Mouse (Mus musculus) kidney, adult 18-20 months (tissue): ENCODE measurements around the gene Pttg1ip.

Experiments
- DNase-seq: peaks from one replicate; pipeline ENCODE4 v3.0.0; 2021

The Pttg1ip gene

DNA sequence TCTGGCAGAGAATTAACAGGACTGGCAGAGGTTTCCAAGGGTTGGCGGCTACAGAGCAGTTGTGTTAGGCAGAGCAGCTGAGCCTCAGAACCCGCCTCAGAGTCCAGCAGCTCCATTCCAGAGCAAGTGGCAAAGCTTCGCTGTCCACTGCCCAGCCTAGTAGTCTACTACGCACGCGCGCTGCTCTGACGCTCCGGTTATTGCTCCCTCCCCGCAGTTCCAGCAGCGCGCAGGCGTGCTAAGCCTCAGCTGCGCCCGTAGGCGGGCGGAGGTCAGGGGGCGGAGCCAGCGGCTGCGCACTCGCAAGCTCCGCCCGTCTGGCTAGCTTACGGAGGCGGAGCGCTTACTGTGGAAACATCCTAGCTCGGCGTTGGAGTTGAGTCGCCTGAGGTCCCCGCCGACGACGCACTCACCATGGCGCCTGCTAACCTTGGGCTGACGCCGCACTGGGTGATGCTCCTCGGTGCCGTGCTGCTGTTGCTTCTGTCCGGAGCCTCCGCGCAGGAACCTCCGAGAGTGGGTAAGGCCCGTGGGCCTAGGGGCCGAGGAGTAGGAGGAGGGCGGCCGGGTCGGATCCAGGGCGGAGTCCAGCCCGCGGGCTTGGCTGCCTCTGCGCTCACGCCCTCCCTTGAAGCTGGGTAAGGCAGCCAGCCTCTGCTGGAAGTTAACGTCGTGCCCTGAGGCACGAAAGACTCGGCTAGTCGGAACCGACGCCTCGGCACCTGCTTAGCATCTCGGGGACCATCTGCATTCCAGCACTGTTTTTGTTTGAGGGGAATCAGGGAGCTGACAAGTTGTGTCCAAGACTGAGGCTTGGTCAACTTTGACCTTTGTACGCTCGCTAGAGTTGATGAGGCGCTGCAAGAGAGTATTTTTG lies at the start of gene Pttg1ip:
Pttg1ip (plus strand) TSS at position 313 of the 877 bp plus-strand sequence.
- peak; percentile 96 for DNase-seq

DNA sequence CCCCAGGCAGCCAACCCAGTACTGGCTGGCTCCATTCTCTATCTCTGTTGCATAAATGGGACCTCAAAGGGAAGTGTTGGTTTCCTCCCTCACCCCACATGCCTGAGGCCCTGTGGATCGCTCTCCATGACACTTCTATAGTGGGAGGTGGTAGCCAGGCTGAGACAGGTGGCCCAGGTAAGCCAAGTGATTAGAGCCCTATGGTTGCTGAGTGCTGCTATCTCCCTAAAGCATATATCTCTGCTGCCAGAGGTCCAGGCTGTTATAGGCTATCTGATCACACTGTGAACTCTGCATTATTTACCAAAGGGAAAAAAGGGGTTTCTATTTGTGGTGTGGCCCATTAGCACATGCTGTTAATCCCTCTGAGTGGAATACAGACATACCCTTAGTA lies 49.5 kb upstream of the Pttg1ip start:
- DNase-seq = no peak

DNA sequence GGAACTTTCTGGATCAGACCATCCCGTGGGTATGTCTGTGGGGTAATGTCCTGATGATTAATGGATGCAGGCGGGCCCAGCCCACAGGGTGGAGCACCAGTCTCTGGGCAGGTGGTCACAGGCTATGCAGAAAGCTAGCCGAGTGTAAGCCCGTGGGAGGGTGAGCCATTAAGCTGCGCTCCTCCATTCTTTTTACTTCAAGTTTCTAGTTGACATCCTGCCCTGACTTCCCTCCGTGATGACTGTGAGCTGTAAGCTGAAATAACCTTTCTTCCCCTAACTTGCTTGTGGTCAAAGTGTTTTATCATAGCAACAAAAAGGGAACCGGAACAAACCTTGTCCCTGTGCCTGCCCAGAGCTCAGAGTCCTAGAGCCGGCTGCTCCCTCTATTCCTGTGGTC lies 44.8 kb upstream of the Pttg1ip start:
- no peak for DNase-seq

DNA sequence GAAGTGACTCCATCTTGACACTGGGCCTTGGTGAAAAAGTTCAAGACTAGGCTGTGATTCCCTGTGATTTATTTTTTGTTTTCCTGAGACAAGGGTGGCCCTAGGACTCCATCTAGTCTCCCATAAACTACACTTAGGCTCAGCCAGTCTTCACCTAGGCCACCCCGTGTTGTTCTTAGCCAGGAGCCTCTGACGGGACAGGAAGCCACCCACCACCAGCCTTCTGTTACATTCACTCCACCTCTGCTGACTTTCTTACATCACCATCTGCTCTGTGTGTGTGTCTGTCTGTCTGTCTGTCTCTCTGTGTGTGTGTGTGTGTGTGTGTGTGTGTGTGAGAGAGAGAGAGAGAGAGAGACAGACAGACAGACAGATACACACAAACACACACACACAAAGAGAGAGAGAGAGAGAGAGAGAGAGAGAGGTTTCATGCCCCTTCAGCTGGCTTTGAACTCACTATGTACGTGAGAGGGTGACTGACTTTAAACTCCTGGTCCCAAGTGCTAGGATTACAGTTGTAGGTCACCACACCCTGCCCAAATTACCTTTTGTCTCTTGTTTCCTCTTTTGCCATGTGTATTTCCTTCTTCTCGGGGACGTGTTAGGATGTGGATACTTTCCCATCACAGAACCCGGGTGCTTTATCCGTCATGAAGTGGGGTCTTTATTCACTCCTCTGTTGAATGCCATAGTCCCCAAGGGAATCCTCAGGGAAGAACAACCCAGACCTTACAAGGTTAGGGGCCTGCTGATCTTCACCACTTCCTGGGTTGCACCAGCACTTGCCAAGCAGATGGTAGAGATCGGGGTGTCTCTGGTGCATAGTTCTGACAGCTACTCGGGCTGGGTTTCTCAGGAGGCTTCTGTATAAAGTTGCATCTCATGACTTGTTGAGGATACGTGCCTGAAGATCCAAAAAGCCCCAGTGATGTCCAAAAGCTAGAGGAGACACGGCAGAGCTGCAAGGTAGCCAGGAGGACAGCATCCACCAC lies 44.0 kb upstream of the Pttg1ip start:
- DNase-seq = no peak

DNA sequence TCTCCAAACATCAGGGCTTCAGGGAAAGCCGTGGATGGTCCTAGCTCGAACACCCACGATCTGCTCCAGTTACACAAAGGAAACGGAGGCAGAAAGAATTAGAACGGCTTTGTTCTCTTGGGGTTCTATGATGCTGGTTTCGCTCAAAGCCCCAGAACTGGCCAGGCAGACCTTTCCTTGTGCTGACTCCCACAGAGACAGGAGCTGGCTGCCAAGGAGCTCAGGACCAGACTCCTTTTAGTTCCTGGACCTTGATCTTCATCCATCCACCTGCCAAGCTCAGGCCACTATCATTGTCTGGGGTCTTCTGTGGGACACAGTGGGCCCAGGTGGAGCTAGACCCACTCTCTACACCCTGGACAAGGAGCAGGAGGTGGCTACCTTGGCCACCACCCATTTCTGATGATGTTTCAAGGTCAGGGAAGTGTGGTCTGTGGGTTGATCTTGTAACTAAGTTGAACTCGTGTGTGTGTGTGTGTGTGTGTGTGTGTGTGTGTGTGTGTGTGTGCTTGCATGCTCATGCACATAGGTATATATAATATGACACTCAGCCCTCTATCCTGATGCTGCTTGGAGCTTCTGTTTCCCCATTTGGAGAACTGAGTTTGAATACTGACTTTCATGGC lies 42.1 kb upstream of the Pttg1ip start:
- no peak for DNase-seq

DNA sequence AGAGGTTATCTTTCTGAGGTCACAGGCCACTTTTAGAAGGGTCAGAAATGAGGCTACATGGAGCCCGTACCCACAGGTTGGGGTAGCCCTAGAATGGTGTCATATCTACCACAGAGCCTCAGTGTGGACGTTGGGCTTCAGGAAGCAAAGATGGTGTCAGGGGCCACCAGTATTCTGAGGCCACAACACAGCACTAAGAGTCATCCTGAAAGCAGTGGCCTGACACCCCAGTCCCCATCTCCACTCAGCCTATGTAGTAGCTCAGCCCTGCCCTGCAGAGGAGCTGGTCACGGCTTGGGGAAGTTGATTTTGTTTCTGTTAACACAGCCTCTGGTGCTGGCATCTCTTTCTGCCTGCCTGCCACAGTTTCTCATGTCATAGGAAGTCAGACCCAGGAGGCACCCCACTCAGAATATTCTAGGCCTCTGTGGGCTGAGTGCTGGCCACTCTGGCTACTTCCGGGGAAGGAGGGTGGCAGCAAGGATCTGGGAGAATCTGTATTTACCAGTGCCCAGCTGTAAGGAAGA lies 40.9 kb upstream of the Pttg1ip start:
- no peak for DNase-seq

DNA sequence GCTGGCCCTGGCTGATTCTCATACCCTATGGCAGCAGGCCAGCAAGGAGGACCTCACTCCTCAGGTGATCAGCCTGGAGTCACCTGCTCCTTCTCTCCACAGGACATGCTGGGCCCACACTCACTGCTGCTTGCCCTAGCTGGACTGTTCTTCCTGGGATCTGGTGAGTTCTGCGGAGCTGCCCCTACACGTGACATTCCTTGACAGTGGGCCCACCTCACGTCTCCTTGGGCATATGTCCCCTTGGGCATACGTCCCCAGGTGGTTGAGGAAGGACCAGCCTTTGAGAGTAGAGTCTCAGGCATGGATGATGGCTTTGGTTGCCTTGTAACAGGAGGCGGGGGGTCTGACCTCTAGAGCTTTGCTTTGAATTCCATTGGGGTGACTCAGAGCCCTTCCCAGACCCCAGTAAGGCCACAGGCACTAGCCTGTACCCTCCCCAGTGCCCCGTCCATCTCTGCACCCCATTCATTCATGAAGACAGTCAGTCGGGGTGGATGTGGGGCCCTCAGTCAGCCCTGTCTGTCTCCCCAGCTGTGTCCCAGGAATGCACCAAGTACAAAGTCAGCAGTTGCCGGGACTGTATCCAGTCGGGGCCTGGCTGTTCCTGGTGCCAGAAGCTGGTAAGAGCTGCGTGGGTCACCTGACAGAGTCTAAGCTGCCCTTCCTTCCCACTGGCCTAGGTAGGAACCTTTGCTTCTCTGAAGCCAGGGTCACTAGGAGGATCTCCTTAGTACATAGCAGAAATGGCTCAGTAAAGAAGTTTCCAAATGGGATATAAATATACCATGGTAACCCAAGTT lies 39.5 kb upstream of the Pttg1ip start:
- DNase-seq = peak; percentile 19

DNA sequence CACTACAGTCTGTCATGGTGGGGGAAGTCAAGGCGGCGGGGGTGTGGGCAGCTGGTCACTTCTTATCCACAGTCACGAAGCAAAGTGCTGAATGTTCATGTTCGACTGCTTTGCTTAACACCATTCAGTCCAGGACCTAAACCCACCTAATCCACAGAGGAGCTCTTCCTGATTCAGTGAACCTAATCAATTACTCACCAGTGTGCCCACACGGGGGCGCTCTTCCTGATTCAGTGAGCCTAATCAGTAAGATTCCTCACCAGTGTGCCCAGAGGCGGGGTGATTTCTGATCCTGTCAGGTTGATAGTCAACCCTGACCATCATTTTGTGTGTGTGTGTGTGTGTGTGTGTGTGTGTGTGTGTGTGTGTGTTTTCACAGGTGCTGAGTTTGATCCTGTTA lies 38.3 kb upstream of the Pttg1ip start:
- peak; percentile 53 for DNase-seq

DNA sequence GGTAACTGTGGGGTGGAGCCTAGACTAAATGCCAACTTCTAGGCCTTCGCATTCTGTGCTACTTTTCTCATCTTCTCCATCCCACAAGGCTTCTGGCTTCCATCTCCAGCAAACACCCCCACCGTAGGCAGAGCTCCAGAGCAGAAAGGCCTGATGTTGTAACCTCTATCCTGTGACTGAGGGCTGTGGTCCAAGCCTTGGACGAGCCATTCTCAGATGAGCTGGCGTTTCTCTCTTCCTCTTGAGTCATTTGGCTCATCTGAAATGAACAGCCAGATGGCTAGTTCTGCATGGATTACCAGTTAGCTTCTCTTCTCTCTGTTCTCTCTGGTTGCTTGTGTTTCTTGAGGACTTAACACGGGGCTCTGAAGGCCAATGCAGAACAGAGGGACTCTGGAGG lies 36.6 kb upstream of the Pttg1ip start:
- DNase-seq = no peak

DNA sequence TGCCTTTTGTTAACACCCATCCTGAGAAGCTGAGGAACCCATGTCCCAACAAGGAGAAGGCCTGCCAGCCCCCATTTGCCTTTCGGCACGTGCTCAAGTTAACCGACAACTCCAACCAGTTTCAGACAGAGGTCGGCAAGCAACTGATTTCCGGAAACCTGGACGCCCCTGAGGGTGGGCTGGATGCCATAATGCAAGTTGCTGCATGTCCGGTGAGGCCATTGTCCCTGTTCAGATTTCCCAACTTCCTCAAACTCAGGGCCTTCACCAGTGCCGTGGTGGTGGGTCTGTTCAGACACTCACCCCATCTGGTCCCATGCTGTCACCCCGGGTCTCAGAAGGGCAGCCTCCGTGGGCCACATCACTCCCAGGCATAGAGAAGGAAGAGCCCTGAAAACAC lies 32.9 kb upstream of the Pttg1ip start:
- DNase-seq = no peak

DNA sequence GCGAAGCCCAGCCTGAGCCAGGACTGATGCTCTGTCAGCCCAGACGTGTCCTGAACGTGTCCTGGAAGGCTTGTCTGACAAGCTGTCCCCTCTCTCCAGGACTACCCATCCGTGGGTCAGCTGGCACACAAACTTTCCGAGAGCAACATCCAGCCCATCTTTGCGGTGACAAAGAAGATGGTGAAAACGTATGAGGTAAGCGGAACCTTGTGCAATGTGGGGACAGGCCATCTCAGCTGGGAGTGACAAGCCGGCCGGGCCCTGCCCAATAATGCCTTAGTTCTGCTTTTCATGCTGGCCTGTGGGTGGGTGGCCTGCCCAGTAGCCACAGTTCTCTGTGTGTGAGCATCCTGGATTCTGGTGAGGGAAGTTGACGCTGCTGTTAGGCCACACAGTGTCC lies 30.6 kb upstream of the Pttg1ip start:
- DNase-seq = no peak

DNA sequence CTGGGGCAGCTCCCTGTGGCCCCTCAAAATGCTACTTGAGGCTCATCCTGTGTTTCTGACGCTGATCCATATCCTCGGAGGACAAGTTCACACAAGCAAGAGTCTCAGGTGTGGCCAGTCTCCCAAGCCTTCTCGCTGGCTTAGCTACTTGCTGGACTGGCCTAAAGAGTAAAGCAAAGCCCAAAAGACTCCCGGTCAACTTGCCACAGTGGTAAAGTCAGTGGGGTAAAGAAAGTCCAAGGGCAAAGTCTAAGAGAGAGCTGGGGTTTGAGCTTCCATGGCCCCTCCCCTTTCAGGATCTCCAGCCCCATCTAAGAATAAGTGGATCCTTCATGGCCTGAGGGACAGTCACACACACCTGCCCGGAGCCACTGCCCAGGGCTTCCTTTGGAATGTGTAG lies 29.4 kb upstream of the Pttg1ip start:
- DNase-seq = peak; percentile 11

DNA sequence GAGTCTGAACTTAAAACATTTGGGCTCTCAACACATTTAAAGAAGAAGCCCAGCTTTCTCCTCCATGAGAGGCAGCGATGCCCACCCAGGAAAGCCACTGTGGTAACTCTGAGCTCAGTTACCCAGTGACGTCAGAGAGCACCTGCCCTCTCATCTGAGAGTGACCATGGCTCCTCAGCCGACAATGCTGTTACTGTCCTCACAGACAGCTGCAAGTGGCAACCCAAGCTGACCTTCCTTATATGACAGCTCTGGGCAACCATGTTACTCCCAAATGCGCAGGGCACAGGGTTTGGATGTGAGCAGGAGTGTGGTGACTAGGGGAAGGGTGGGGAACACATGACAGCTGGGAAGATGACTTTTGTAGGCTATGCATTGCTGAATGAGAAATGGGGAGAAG lies 28.2 kb upstream of the Pttg1ip start:
- no peak for DNase-seq

DNA sequence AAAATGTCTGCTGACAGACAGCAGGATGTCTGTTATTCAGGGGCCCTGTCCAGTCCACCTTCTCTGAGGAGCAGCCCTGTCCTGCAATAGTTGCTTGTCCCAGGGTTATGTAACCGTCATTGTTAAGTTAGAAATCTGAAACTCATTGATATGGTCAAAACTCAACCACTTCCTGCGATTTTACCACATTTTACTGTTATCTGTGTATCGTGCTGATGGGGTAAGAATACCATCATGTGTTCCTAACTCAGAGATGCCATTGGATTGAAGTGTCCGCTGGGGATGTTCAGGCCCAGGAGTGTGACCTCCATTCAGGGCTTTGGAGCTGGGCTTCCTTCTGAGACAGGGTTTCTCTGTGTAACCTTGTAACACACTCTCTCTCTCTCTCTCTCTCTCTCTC lies 26.6 kb upstream of the Pttg1ip start:
- no peak for DNase-seq

DNA sequence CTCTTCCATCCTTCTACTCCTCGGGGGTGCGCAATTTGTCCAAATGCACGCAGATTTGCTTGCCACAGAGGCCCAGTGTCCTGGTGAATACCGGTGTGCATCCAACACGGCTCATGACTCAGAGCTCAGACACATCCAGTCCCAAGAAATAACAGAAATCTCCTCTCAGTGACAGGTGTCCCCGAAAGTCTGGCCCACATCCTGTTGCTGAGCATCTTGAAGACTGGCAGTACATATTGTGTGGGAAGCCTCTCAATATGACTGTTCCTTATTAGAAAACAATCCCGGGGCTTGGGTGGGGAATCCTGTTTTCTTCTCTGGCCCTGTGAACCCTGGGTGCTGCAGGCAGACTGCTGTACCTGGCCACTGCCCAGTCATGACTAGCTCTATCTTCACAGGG lies 24.9 kb upstream of the Pttg1ip start:
- no peak for DNase-seq

DNA sequence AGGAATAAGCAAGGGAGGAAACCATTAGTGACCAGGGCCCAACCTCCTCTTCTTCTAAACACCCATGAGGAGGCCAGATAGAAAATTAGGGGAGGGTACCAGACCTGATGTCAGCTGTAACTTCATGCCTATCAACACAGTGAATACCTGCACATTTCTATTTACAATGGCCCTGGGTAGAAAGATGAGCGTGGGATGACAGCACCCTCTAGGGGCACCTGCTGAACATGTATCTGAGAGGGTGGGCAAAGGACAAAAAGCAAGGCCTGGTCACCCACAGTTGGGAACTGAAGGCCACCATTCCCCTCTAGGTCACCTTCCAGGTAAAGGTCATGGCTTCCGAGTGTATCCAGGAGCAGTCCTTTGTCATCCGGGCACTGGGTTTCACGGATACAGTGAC lies 23.9 kb upstream of the Pttg1ip start:
- DNase-seq = peak; percentile 36

DNA sequence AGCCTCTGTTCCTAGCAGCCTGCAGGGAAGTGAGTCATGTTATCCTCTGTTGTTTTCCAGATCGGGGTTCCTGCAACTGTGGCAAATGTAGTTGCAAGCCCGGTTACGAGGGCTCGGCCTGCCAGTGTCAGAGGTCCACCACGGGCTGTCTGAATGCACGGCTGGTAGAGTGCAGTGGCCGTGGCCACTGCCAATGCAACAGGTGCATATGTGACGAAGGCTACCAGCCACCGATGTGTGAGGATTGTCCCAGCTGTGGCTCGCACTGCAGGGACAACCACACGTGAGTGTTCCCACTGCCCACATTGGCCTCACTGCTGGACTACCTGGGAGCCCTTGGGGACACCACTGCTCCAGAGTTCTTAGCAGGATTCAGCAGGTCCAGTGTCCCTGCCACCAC lies 21.4 kb upstream of the Pttg1ip start:
- no peak for DNase-seq

DNA sequence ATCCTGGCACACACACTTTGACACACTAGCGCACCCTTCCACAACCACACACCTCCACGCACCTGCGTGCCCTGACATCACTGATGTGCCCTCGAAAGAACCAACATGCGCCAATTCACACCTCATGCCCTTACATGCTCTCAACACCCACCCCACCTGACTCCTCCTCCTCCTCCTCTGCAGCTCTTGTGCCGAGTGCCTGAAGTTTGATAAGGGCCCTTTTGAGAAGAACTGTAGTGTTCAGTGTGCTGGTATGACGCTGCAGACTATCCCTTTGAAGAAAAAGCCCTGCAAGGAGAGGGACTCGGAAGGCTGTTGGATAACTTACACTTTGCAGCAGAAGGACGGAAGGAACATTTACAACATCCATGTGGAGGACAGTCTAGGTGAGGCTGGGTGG lies 20.7 kb upstream of the Pttg1ip start:
- no peak for DNase-seq

DNA sequence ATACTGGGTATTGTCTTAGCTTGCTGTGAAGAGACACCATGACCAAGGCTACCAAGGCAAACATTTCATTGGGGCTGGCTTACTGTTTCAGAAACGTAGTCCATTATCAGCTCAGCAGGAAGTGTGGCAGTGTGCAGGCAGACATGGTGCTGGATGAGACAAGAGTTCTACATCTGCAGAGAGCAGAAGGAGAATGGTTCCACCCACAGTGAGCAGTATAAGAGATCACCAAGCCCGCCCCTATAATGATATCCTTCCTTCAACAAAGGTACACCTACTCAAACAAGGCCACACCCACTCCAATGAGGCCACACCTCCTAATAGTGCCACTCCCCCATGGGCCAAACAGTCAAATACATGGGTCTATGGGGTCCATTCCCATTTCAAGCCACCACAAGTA lies 20.0 kb upstream of the Pttg1ip start:
- DNase-seq = no peak

DNA sequence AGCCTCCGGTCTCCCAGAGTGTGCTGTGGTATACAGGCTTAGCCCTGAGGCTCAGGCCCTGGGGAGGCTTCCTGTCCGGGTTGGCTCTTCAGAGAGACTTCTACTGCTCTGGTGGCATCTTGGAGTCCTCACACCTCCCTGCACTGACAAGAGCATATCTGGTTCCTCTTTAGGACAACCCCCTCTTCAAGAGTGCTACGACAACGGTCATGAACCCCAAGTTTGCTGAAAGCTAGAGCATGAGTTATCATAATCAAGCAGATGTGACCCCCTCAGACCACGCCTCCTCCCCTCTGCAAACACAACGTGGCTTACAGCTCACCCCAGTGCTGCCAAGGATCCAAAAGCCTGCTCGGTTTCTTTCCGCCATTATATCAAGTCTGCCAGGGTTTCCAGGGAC lies 16.5 kb upstream of the Pttg1ip start:
- no peak for DNase-seq

DNA sequence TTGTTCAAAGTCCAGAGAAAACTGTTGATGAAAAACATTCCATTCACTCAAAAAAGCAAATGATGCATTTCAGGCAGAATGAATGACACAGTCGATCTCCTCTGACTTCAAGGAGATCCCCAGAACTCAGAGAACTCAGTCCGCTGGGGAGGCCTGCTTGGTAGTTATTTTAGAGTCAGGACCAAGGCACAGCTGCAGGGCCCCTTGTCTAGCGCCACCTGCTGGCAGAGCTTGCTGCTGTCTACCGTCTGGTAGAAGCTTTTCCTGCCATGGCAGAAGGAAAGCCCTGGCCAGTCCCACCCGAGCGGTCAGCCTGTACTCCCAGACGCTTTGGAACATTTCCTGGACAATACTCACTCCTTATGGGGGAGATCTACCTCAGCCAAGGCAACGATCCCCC lies 14.9 kb upstream of the Pttg1ip start:
- DNase-seq = peak; percentile 87

DNA sequence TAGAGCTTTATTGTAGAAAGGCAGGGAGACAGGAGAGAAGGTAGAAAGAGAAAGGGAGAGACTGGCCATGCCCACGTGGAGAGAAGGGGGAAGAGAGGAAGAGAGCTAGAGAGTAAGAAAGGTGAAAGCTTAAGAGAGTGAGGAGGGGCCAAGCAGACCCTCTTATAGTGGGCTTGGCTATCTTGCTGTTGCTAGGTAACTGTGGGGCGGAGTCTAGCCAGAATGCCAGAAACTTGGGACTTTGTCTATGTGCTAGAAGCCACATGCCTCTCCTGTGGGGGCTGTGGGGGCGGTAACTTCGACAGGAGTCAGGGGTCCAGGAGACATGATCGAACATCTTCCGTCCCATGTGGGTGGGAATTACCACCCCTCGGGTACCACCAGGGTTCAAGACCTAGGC lies 12.0 kb upstream of the Pttg1ip start:
- DNase-seq = no peak
